Mouse (Mus musculus): ENCODE data around the gene Tlr6. TPM values are rescaled to one million over a fixed set of nuclear protein-coding genes. Genes with fewer than 3 reads are reported as not detected.

Gene Tlr6
- polyA plus RNA-seq, 1 experiment, result not detected

Other genes starting within 250 kb of the Tlr6 start
- 23.1 and 33.5 TPM in 2 replicates for gene Klf3, start 156.7 kb downstream of the Tlr6 start, polyA plus RNA-seq (2012; ENCODE audit: insufficient read depth, insufficient read length, missing spikeins)
- gene Tlr1, start 26.5 kb downstream of the Tlr6 start, polyA plus RNA-seq (2012; ENCODE audit: insufficient read depth, insufficient read length, missing spikeins), result 2.4 TPM in 1 of 2 replicates, not detected in the other
- 9.2 and 13.2 TPM in 2 replicates for gene Fam114a1, start 10.0 kb upstream of the Tlr6 start, polyA plus RNA-seq (2012; ENCODE audit: insufficient read depth, insufficient read length, missing spikeins)
- gene Tmem156, start 132.0 kb upstream of the Tlr6 start, polyA plus RNA-seq (2012; ENCODE audit: insufficient read depth, insufficient read length, missing spikeins), result not detected in 2 replicates
- 33.9 and 41.4 TPM in 2 replicates for gene Klhl5, start 147.4 kb upstream of the Tlr6 start, polyA plus RNA-seq (2012; ENCODE audit: insufficient read depth, insufficient read length, missing spikeins)
- gene Wdr19, start 239.6 kb upstream of the Tlr6 start, polyA plus RNA-seq (2012; ENCODE audit: insufficient read depth, insufficient read length, missing spikeins), result 2.0 and 2.2 TPM in 2 replicates